Mouse (Mus musculus) C2C12 (cell line): ENCODE results near the gene Itpr3. TPM values are rescaled to one million over a fixed set of nuclear protein-coding genes. Genes with fewer than 3 reads are reported as not detected.

ENCODE experiments used
- H3K27me3 ChIP-seq: one replicate; pipeline ENCODE4 v1.6.1; 2011; ENCODE audit not compliant: control insufficient read depth, insufficient read depth, insufficient read length
- H3K36me3 ChIP-seq: one replicate; pipeline ENCODE4 v1.6.1; 2011; ENCODE audit not compliant: control insufficient read depth, insufficient read depth
- H3K4me3 ChIP-seq: one replicate; pipeline ENCODE4 v1.5.1; 2011; ENCODE audit warnings: mild to moderate bottlenecking, control low read depth; ENCODE audit not compliant: poor library complexity, insufficient read depth, severe bottlenecking
- H3K79me2 ChIP-seq: one replicate; pipeline ENCODE4 v1.6.1; 2011; ENCODE audit not compliant: control insufficient read depth, insufficient read depth
- H3K79me3 ChIP-seq: one replicate; pipeline ENCODE4 v1.6.1; 2011; ENCODE audit warnings: low read depth, control low read depth
- H3ac ChIP-seq: one replicate; pipeline ENCODE3; 2011; ENCODE audit warnings: low read depth; ENCODE audit not compliant: control insufficient read depth, insufficient read length
- CEBPB ChIP-seq: IDR thresholded peaks from one replicate; pipeline ENCODE4 v1.6.1; 2011; ENCODE audit warnings: low read depth, mild to moderate bottlenecking, control low read depth, moderate library complexity
- CTCF ChIP-seq: IDR thresholded peaks from one replicate; pipeline ENCODE4 v1.5.1; 2011; ENCODE audit not compliant: control insufficient read depth, insufficient read depth, insufficient read length
- FOSL1 ChIP-seq: IDR thresholded peaks from one replicate; pipeline ENCODE4 v1.8.0; 2011; ENCODE audit warnings: mild to moderate bottlenecking, low read length; ENCODE audit not compliant: poor library complexity, insufficient read depth, severe bottlenecking
- MAX ChIP-seq: IDR thresholded peaks from one replicate; pipeline ENCODE4 v1.6.1; 2011; ENCODE audit warnings: mild to moderate bottlenecking, control low read depth
- MYOD1 ChIP-seq: IDR thresholded peaks from one replicate; pipeline ENCODE4 v1.6.1; 2011; ENCODE audit warnings: low read depth; ENCODE audit not compliant: control insufficient read depth, insufficient read length
- MYOG ChIP-seq: IDR thresholded peaks from one replicate; pipeline ENCODE4 v1.6.1; 2011; ENCODE audit not compliant: control insufficient read depth, insufficient read length; ENCODE audit errors: extremely low read depth
- USF1 ChIP-seq: IDR thresholded peaks from one replicate; pipeline ENCODE4 v1.6.1; 2011; ENCODE audit warnings: low read depth, mild to moderate bottlenecking, control low read depth, moderate library complexity
- microRNA-seq: library from miRNA; unstranded; fragments of <30 nt; microRNA quantifications from one replicate; pipeline ENCODE4, GENCODE M21; 2019; ENCODE audit warnings: borderline microRNAs expressed
- polyA plus RNA-seq: library from polyadenylated mRNA; unstranded; fragments of >200 nt; fragmentation: generic; extraction: Trizol; gene quantifications from one replicate; pipeline ENCODE4 v1.2.1, GENCODE M21; 2012; ENCODE audit warnings: missing spikeins

Gene Itpr3
- polyA plus RNA-seq, 1 experiment = 20.0 TPM

- Histone ChIP-seq H3ac (no peak overlapping the region), H3K36me3 (no peaks in the 10 kb centered on the region), H3K79me3 (no peaks in the 10 kb centered on the region), H3K4me3 (no peak overlapping the region), H3K79me2 (no peaks in the 10 kb centered on the region), H3K27me3 (no peaks in the 10 kb centered on the region)
- TF ChIP-seq USF1 = no peak
- TF ChIP-seq CEBPB = no peak
- no peak for TF ChIP-seq MYOG
- no peak for TF ChIP-seq FOSL1
- TF ChIP-seq MYOD1 = no peak
- no peak for TF ChIP-seq CTCF
- no peak for TF ChIP-seq MAX
Observed at GRCm38 (mm10) chr17:27169952-27170695, 113.0 kb downstream of the Itpr3 start.

- Histone ChIP-seq H3K79me3 (no peaks in the 10 kb centered on the region), H3K4me3 (no peak overlapping the region), H3K36me3 (no peaks in the 10 kb centered on the region), H3ac (no peak overlapping the region), H3K27me3 (no peaks in the 10 kb centered on the region), H3K79me2 (no peaks in the 10 kb centered on the region)
- TF ChIP-seq FOSL1 (no peak), MYOG (no peak), CEBPB (no peak), MAX (no peak), USF1 (no peak), MYOD1 (no peak), CTCF (no peak)
Observed at GRCm38 (mm10) chr17:27171121-27171520, 114.0 kb downstream of the Itpr3 start.

Small RNAs within 50 kb of the gene (microRNA-seq; reads per million reads assigned to microRNA genes)
- gene Mir7677 = 0.28 reads per million

Other genes starting within 250 kb of the Itpr3 start
- 2.2 TPM for gene Nkx2-5, start 212.3 kb upstream of the Itpr3 start, polyA plus RNA-seq
- gene Kifc5b, start 140.2 kb upstream of the Itpr3 start, polyA plus RNA-seq = 30.9 TPM
- gene Phf1, start 124.3 kb upstream of the Itpr3 start, polyA plus RNA-seq = 7.3 TPM
- 166 TPM for gene Cuta, start 117.7 kb upstream of the Itpr3 start, polyA plus RNA-seq
- 3.0 TPM for gene Syngap1, start 116.1 kb upstream of the Itpr3 start, polyA plus RNA-seq
- 6.8 TPM for gene Zbtb9, start 84.1 kb upstream of the Itpr3 start, polyA plus RNA-seq
- gene Bak1, start 28.3 kb upstream of the Itpr3 start, polyA plus RNA-seq = 95.1 TPM
- gene Uqcc2, start 76.6 kb downstream of the Itpr3 start, polyA plus RNA-seq = 630 TPM
- gene Ip6k3, start 110.5 kb downstream of the Itpr3 start, polyA plus RNA-seq = 0.08 TPM
- gene Lemd2, start 147.2 kb downstream of the Itpr3 start, polyA plus RNA-seq = 45.9 TPM